Mouse (Mus musculus) small intestine, adult 2 months (tissue): ENCODE measurements around the gene Cyp2d11. TPM values are rescaled to one million over a fixed set of nuclear protein-coding genes. Genes with fewer than 3 reads are reported as not detected.

Experiments
- H3K27ac ChIP-seq: fragments of 200-500 bp; 2 replicates; pipeline ENCODE4 v1.5.1; 2012; ENCODE audit warnings: low read depth, low read length, control low read depth, inconsistent platforms; ENCODE audit not compliant: insufficient read depth
- H3K27me3 ChIP-seq: fragments of 200-500 bp; 2 replicates; pipeline ENCODE4 v1.6.1; 2012; ENCODE audit warnings: mild to moderate bottlenecking, moderate library complexity, low read length, inconsistent platforms; ENCODE audit not compliant: control insufficient read depth, insufficient read depth
- H3K36me3 ChIP-seq: fragments of 200-500 bp; 2 replicates; pipeline ENCODE4 v1.6.1; 2012; ENCODE audit warnings: mild to moderate bottlenecking, low read length, control low read depth, inconsistent platforms; ENCODE audit not compliant: control insufficient read depth, insufficient read depth
- H3K4me1 ChIP-seq: fragments of 200-500 bp; 2 replicates; pipeline ENCODE4 v1.6.1; 2012; ENCODE audit warnings: low read length, inconsistent platforms, mixed read lengths; ENCODE audit not compliant: control insufficient read depth, insufficient read depth, insufficient read length
- H3K4me3 ChIP-seq: fragments of 200-500 bp; 2 replicates; pipeline ENCODE4 v1.5.1; 2012; ENCODE audit warnings: low read depth, mild to moderate bottlenecking, control low read depth, inconsistent platforms, low read length, moderate library complexity
- CTCF ChIP-seq: fragments of 200-500 bp; IDR thresholded peaks from 2 replicates; pipeline ENCODE4 v1.5.1; 2012; ENCODE audit warnings: low read depth, mild to moderate bottlenecking, control low read depth, inconsistent platforms, low read length, moderate library complexity, mixed read lengths; ENCODE audit not compliant: insufficient replicate concordance, insufficient read length; ENCODE audit errors: extremely low read depth
- POLR2A ChIP-seq: fragments of 200-500 bp; IDR thresholded peaks from 2 replicates; pipeline ENCODE4 v1.6.1; 2012; ENCODE audit warnings: low read depth, mild to moderate bottlenecking, control low read depth, inconsistent platforms, low read length, moderate library complexity
- WGBS: fragments of 180-500 bp; shearing (Covaris S2); methylation state at CpG from one replicate; pipeline ENCODE4 v1.1.7; 2018; 5-methylcytosine and 5-hydroxymethylcytosine counted together
- polyA plus RNA-seq: library from polyadenylated mRNA; depleted of rRNA; stranded (reverse); fragments of >200 nt; gene quantifications from 2 replicates; pipeline ENCODE4 v1.2.3, GENCODE M21; 2012

The Cyp2d11 gene
- polyA plus RNA-seq, 1 experiment, result not detected

DNA sequence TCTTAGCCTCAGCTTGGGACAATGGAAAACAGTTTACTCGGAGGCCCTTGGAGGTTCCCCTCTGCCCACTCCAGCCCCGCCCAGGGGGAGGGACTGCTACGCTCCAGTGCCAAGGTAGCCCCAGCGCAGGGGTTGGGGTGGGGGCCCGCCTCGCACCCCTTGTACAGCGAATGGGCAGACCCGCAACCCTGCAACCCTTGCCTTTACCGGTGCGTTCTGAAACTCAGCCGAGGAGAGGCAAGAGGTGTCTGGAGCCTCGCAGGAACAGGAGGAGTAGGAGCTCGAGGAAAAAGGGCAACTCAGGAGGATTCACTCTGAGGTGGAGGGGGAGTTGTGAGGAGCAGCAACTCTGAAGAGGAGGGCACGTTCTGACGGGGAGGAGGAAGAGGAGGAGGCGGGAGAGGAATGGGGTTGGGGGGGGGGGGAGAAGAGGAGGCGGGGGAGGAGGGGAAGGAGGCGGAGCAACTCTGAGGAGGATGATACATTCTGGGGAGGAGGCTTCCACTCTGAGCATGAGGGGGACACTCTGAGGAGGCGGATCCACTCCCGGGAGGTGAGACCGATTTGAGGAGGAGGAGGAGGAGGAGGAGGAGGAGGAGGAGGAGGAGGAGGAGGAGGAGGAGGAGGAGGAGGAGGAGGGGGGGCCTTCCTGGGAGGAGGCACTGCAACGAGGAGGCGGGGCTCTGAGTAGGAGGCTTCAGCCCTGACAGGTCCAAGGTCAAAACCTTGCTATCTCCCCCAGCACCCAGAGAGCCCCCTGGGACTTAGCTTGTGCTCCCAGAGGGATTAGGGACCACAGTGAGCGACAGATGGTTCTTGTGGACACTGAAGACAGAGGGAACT, 13.7 kb downstream of the Cyp2d11 start, which contains the start of gene Cyp2d22:
Gene Cyp2d22 (minus strand): TSS at position 390 of the 843 bp plus-strand sequence.
- H3K36me3 ChIP-seq, result no peaks in the 10 kb centered on the region
- no peaks in the 10 kb centered on the region for H3K27me3 ChIP-seq
- WGBS, result 4% methylated on average over 18 of the region's 24 CpGs
- H3K4me1 ChIP-seq, result peaks cover 13% of the 10 kb centered on the region
- peak within 1 kb of the TSS; percentile 97 for H3K27ac ChIP-seq
- H3K4me3 ChIP-seq, result peak within 1 kb of the TSS; percentile 74
- TF ChIP-seq CTCF (no peak), POLR2A (0 out of 2 replicates have a peak, but pooled peaks have one; percentile 2)

DNA sequence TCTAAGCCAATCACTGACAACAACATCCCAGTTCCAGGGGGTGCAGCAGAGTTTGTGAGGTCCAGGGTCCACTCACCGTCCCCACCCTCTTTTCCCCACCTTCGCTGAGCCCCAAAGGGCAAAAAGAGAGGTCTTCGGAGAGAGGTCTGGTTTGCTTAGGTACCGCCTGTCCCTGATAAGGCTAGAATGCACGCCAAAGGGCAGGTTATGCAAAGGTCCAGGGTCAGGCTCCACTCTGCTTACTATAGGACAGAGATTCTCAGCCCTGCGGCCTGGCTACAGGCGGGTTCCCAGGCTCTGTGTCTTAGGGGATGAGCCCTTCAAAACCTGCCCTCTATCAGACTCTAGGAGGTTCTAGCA, 14.3 kb downstream of the Cyp2d11 start:
- WGBS, result 11% methylated on average over 7 of the region's 7 CpGs
- TF ChIP-seq POLR2A (0 out of 2 replicates have a peak, but pooled peaks have one; percentile 31), CTCF (no peak)
- peaks cover 13% of the 10 kb centered on the region for H3K4me1 ChIP-seq
- peak overlapping the region; percentile 74 for H3K4me3 ChIP-seq
- H3K27ac ChIP-seq, result peak overlapping the region; percentile 97
- no peaks in the 10 kb centered on the region; the same call in 1 of the 2 replicates for H3K36me3 ChIP-seq
- no peaks in the 10 kb centered on the region for H3K27me3 ChIP-seq

DNA sequence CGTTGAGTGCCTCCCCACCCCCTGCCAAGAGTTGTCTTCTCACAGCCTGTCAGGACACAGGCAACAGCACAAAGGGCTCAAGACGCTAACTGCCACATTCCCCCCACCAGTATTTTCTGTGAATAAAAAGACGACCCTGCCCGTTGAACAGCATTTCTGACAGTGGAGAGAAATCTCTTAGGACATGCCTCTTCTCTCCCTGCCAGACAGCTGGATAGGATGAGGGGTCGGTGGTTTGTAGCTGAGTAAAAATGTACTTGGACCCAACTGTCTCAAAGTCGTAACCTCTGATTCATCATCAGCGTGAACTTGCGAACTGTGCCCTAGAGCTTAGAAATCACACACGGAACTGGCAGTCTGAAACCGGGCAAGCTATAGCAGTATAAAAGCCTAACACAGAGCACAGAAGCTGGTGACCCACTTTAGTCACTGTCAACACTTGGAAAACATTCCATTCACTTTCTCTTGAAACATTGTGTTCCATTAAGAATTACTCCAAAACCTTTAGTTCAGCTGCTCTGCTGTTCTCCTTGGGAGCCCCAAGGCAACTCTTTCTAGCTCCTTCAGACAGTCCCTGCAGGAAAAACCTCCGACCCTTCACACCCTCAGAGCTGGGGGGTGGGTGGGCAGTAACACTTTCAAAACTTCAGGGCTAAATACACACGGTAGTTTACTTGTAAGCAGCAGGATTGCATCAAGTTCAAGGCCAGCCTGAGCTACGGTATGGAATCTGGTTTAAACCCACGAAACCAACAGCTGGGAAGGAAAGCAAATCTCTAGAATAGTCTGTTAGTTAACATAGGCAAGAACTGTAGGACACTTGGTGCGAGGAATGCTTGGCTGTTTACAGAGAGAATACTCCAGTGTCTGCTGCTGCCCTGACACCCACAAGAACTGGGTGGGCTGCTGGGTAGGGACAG, 15.3 kb downstream of the Cyp2d11 start:
- H3K27me3 ChIP-seq, result no peaks in the 10 kb centered on the region
- peak overlapping the region; percentile 39 for H3K4me3 ChIP-seq
- H3K27ac ChIP-seq, result peak overlapping the region; percentile 97
- H3K36me3 ChIP-seq, result peaks cover 2% of the 10 kb centered on the region; the same call in 1 of the 2 replicates
- TF ChIP-seq CTCF (no peak), POLR2A (no peak)
- peaks cover 13% of the 10 kb centered on the region for H3K4me1 ChIP-seq
- 42% methylated on average over 15 of the region's 15 CpGs for WGBS

DNA sequence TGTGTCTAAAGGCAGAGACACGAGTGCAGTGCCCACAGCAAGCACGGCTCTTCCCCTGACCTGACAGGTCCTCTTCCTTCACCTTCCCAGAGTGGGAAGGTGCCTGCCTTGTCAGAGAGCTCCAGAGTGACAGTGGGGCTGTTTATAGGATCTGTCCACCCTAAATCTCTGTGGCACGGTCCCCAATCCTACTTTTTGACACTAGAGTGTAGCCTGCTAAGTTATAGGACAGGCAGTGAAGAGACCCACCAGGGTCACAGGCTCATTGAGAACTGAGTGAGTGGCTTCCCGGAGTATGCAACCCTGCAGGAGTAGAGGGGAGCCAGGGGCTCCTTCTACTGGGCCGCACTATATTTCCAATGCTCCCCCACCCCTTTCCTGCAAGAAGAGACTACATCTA, 16.1 kb downstream of the Cyp2d11 start:
- no peaks in the 10 kb centered on the region for H3K27me3 ChIP-seq
- no peak for TF ChIP-seq CTCF
- TF ChIP-seq POLR2A, result no peak
- H3K27ac ChIP-seq, result peak overlapping the region; percentile 97
- peaks cover 13% of the 10 kb centered on the region for H3K4me1 ChIP-seq
- no peak overlapping the region for H3K4me3 ChIP-seq
- 85% methylated on average over 5 of the region's 5 CpGs for WGBS
- peaks cover 2% of the 10 kb centered on the region; the same call in 1 of the 2 replicates for H3K36me3 ChIP-seq

DNA sequence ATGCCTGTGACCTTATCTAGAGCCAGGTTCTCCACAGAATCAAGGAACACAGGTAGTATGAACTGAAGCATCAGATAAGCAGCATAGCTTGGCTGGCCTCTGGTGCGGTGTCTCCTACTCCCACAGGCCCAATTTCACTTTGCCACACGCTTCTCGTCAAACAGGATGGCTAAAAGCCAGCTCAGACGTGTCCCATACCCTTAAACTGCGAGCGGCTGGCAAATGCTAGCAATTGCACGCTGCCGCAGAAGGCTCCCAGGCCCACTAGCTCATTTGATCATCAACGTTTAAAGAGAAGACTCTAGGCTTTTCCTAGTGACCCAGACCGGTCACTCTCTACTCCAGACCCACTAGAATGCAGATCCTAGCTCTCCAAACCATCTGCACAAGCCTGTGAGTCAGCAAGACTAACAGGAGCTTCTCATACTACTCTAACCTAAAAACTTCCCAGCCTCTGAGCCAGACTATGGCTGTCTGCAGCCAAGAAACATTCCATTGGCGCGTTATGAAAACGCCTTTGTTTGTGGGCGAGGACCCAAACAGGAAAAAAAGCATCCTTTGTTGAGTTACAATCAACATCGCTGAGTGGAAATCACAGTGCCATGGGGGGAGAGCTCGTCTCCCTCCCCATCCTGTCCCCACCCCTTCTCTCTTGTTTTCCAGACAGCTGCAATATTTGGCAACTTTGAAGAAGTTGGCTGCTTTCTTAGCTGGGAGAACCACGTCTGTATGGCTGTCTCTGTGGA, 17.3 kb downstream of the Cyp2d11 start:
- Histone ChIP-seq H3K36me3 (peaks cover 2% of the 10 kb centered on the region; the same call in 1 of the 2 replicates), H3K4me1 (peaks cover 13% of the 10 kb centered on the region), H3K27ac (peak overlapping the region; percentile 97), H3K4me3 (no peak overlapping the region), H3K27me3 (no peaks in the 10 kb centered on the region)
- WGBS, result 70% methylated on average over 17 of the region's 17 CpGs
- no peak for TF ChIP-seq CTCF
- TF ChIP-seq POLR2A, result no peak

DNA sequence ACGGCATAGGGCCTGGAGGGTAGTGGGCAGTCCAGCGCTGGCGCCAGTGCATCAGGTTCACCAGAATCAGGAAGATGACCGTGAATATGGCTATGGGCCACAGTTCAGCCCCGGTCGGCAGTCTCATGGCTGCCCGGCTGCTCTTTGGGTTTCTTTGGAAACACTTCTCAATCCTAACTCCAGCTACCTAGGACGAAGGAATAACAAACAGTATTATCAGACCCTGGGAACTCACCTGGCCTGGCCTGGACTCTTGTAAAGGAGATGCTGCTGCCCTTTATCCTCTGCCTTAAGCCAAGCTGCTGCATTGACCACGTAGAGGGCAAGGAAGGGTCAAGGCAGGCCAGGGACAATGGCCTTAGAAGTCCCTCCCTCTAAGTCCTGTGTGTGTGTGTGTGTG, 18.0 kb downstream of the Cyp2d11 start:
- TF ChIP-seq POLR2A (no peak), CTCF (no peak)
- Histone ChIP-seq H3K27ac (peak overlapping the region; percentile 59), H3K4me1 (peaks cover 13% of the 10 kb centered on the region), H3K4me3 (no peak overlapping the region), H3K27me3 (no peaks in the 10 kb centered on the region), H3K36me3 (peaks cover 2% of the 10 kb centered on the region; the same call in 1 of the 2 replicates)
- 87% methylated on average over 9 of the region's 9 CpGs for WGBS

DNA sequence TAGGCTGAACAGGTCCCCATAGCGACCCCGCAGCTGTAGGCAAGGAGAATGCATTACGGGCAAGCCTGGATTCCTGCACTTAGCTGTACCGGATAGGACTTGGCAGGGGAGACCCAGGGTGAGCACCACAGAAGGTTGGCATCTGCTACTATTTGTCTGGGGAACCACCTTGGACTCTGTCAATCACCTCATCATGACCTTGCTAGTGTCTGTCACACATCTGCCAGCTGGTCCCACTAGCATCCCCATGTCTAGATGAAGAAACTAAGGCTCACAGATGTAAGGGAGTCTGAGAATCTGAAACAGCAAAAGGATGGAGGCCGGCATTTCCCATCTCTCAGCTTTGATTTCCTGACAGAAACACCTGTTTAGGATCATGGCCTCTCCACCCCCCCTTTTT, 19.4 kb downstream of the Cyp2d11 start:
- H3K27me3 ChIP-seq, result no peaks in the 10 kb centered on the region
- peaks cover 2% of the 10 kb centered on the region; the same call in 1 of the 2 replicates for H3K36me3 ChIP-seq
- no peak overlapping the region for H3K4me3 ChIP-seq
- TF ChIP-seq POLR2A, result no peak
- no peak for TF ChIP-seq CTCF
- WGBS, result 92% methylated on average over 5 of the region's 5 CpGs
- H3K27ac ChIP-seq, result no peak overlapping the region
- peaks cover 9% of the 10 kb centered on the region for H3K4me1 ChIP-seq
